Mouse (Mus musculus) brain, adult 2 months (tissue): ENCODE measurements at regions not wholly inside any gene's neighbourhood (a gene's known extent, or its start where the extent isn't known, plus 50 kb on each side); places are given as distances from the start of the nearest gene placed in this dataset.
A peak's percentile ranks its signal among the peaks of the same experiment; 100 is the strongest.

Experiments used
- DNase-seq: peaks from one replicate; pipeline ENCODE4 v3.0.0; 2011; ENCODE audit warnings: low read depth, low spot score

DNA sequence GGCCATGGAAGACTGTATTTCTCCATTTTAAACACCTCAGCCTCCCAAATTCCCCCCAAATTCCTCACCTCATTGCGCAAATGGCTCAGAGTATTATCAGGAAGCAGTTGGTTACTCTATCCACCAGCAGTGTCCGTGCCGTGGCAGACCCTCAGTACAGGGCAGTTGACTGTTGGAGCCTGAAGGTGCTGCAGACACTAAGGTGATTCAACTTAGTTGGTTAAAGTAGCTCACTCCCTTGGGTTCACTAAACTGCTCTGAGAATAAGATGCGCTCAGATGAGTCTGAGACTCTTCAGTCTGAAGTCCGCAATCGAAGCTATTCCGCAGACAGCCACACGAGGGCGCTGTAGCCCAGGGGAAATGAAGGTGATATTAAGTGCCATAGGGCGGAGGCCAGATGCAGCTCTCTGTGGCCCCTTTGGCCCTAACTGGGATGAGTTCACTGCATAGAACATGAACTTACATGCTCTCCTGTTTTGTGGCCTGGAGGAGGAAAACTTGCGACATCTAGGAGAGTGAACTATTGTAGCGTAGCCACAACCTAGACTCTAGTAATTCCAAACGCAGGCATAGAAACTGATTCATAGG, 62.9 kb downstream of the Amer3 start:
- DNase-seq, result peak; percentile 71

GRCm38 (mm10) chr1:34653963-34654644, 74.6 kb downstream of the Amer3 start:
- DNase-seq, result peak; percentile 70

DNA sequence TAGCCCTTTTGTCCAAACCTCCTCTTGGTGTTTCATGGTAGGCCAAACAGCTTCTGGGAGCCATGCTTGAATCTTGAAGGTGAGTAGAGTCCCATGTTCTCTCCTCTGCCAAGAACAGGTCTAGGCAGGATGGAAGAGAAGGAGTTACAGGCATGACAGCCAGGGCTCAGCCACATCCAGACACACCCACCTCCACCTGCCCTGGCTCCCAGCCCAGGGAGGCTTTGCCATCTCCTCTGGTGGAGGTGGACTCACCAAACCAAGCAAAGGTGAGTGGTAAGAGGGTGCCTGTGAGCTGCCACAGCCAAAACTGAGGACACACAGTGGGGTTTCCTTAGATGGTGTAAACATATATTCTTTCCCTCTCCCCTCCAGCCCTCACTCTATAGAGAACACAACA, 78.0 kb downstream of the Amer3 start:
- DNase-seq, result no peak

DNA sequence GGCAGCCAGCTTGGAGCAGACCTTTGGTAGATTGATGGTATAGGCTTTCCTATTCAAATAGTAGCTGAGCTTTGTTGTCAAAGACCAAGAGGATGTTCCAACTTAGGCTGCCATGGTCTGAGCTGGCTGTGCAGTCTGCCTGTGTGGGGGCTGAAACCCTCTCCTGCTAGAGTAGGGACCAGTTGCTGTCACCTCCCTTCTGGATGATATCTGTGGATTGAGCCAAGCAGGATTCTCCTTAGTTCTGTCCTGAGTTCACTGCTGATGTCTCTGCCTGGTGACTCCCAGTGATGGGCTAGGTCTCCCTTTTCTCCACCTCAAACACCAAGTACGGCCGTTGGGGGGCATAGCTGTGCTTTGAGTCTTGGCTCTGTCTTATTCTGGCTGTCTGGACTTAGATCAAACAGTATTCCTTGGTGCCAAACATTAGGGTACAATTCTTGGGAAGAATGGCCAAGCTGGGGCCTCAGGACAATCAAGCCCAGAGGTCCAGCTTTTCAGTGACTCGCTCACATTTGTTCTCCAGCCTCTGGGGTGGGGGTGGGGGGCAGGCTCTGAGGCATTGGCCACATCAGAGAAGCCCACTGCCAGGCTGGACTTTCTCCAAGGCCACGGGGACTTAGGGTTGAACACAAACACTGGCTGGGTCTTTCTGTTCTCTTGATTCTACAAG, 84.6 kb downstream of the Amer3 start:
- peak; percentile 9 for DNase-seq

- DNase-seq, result peak; percentile 32
These were observed 85.5 kb downstream of the Amer3 start for GRCm38 (mm10) chr1:34664816-34665511.

DNA sequence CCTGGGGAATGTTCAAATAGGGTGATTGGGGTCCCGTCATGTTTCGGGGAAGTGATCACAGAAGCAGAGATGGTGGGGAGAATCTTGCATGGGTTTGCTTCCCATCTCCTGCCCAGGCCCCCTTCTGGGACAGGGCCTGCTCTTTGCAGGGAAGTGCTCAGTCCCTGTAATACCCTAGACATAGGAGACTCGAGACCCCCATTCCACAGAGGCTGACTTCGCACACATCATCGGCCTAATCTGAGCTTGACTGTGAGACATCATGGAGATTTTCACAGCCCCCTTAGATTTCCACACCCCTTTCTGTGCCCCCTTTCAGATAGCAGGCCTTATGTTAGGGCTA, 86.0 kb downstream of the Amer3 start:
- no peak for DNase-seq

DNA sequence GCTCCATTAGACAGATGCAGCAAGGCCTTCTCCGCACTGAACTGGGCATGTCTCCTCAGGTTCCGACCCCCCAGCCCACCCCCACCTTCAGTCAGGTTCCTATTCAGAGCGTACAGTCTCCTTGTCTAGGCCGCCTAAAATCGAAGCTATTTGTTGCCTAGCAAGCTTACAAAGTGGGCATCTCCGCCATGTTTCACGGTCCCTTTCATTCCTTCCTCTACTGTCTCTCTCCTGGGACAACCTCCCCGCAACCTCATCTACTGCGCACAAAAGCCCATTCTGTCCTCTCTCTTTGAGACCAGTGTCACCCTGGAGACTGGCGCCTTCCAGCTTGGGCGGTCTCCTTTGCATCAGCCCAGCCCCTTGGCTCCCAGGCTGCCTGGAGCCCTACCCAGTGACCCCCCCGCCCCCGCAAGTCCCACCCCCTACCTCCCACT, 86.8 kb downstream of the Amer3 start:
- peak; percentile 31 for DNase-seq

- DNase-seq, result peak; percentile 20
These were observed 97.8 kb downstream of the Amer3 start for GRCm38 (mm10) chr1:34677105-34677741.

DNA sequence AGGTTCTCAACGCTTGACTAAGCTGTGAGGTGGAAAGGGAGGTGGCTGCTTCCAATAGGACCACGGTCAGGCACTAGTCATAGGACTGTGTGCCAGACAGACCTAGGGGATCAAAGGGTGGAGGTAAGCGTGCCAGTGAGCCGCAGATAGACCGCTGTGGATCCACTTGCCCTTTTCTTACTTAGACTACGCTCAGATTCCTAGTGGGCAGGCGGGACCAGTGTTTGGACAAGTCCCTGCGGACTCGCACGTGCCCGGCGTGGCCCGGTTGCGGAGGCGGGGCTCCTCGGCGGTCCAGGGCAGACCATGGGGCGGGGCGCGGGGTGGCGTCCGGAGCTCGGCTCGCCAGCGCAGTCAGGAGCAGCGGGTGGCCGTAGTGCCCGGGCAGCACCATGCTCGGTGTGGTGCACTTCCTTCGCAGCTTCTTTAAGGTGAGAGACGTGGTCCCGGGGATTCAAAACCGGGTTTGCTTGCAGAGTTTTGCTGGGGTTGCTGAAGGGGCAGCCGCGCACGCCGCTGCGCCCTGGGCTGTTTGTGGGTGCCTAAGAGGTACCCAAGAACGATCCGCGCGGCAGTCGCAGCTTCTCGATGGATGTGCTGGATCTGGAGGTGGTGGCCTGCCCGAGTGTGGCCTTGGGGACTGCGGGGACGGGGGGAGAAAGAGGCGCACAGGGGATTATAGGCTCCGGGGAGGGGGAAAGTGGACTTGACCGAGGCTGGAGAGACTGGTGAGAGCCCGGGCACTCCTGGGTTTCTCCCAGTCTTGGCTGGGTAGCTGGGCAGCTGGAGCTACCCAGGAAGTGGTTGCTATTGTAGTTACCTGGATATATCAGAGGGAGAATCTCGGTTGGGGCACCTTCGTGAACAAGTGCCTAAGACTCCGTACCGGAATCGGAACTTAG, 98.6 kb downstream of the Amer3 start:
- DNase-seq, result peak; percentile 17

- DNase-seq, result no peak
These were observed 99.2 kb downstream of the Amer3 start for GRCm38 (mm10) chr1:34678734-34679068.

DNA sequence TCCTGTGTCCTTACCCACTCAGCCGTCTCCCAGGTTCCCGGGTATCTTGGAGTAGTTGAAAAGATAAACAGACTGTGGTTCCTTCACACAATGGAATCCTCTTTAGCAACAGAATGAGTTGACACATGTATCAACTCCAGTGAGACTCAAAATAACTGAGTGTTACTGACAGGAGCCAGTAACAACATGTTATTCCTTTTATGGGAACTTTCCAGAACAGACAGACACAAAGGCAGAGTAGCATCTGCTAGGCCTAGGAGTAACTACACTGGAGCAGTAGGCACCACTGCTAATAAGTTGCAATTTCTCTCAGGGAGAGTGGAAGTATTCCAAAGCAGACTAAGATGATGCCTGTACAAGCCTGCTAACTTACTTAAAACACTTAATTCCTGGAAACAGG, 107.1 kb downstream of the Amer3 start:
- peak; percentile 8 for DNase-seq

- peak; percentile 19 for DNase-seq
These were observed 117.1 kb downstream of the Amer3 start for GRCm38 (mm10) chr1:34696533-34696932.

DNA sequence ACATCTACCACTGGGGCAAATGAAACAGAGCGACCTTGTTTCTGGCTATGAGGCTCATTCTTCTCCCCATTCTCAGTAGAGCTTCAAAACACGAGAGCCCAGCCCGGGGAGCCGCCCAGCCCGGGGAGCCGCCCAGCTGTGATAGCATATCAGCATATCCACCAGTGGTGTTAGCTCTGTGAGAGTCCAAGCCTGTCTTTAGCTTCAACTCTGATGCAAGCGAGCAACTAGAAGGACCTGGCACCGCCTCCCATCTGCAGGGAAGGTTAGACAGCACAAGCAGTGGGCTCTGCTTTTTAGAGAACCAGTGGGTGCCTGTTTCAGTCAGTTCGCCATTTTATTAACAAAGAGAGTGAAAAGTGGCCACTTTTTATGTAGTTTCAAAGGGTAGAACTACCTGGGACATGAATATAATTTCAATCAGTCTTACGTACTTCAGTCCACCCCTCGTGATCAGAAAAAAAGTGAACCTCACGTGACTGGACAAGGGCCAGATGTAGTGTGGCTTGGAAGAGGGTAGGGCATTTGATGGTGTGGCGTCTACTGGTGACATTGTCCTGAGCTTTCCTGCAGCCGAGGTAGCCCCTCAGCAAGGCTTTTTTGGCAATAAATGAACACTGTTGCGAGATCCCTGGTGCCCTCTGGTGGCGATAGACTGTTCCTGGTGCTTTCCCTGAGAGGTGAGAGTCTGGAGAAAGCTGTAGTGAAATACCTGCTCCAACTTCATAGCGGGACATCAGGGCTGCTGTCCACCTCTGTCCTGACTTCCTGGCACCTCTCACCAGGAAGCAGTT, 121.0 kb downstream of the Amer3 start:
- peak; percentile 54 for DNase-seq

DNA sequence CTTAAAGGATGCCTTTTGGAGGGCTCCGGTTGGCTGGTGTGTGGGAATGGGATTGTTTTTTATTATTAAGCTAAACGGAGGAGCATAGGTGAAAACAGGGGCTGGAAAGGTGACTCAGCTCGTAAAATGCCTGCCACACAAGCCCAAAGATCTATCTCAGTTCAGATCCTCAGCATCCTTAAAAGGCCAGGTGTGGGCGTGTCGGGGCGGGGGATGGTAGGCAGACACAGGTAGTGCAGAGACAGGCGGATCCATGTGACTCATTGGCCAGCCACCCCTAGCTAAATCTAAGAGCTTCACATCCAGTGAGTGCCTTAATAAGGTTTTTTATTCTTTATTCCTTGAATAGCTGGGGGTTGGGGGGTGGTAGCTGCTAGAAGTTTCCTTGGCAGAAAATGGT, 122.0 kb downstream of the Amer3 start:
- DNase-seq, result peak; percentile 31

GRCm38 (mm10) chr1:34709089-34709488, 129.6 kb downstream of the Amer3 start:
- DNase-seq, result peak; percentile 74

DNA sequence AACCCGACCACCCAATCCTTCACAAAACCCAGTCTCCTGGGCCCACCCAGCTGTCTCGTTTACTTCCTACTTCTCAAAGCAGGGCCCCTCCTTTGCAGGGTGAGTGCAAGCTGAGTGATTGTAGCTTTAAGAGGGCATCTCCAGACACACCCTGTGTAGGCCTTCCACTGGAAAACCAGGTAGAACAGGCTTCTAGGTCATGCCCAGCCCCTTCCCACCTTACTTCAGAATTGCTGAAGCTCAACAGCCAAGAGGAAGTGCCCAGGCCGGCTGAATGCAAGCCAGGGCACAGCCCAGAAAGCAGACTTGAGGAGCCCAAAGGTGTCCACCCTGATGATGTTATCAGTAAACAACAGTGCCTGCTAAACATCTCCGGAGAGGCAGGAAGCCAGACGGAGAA, 120.2 kb downstream of the Fam168b start:
- no peak for DNase-seq

DNA sequence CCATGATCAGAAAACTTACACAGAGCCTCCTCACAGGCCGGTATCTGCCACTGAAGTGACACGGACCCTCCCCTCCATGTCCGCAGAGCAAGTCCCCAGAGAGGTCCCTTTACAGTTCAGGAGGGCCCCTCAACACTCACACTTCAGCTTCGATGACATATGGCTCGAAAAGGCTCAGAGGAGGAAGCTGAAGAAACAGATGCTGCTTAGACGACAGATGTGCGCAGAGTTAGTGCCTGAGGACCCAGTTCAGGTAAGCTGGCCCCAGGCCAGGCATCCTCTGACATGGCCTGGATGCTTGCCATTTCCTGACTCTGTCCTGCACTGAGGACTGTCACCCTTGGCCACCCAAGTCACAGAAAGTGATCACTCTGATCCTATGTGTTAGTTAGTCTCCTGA, 110.7 kb downstream of the Fam168b start:
- no peak for DNase-seq

- no peak for DNase-seq
These were observed 109.6 kb downstream of the Fam168b start for GRCm38 (mm10) chr1:34733026-34733913.

DNA sequence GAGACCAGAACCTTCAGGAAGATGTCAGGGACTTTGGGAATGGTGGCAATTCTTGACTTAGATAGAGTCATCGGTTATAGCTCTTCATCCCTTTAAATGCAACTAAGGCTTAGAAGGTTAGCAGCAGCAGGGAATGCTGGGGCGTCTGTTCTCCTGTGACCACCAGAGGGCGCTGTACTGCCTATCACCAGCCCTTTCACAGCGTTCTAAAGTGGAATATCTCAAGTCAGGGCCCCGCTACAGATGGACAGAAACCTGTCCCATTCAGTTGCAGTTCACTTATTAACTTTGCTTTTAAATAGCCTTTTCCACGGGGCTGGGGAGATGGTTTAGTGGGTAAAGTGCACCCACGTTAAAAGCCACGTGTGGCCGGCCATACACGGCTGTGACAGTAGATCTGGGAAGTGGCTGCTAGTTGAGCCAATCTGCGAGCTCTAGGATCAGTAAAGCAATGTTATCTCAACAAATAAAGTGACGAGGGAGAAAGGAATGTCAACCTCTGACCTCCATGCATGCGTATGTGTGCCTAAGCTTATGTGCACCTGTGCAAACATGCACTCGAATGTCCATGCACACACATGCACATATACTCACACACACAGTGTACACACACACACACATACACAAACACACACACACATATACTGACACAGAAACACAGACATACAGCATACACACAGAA, 104.3 kb downstream of the Fam168b start:
- DNase-seq, result peak; percentile 89
